Mouse (Mus musculus) kidney, postnatal 4 days (tissue): ENCODE measurements at regions not wholly inside any gene's neighbourhood (a gene's known extent, or its start where the extent isn't known, plus 50 kb on each side); places are given as distances from the start of the nearest gene placed in this dataset.
"Not testable (repeated sequence)": the region's sequence is repeated elsewhere in the genome, so short reads cannot be mapped to it uniquely, and the experiment has no call there.

Experiments
- DNase-seq, 2 experiments: peaks; one replicate each; pipeline ENCODE4 v3.0.0; 2021; ENCODE audit warnings: mixed read lengths in 2 of 2

GRCm38 (mm10) chr6:109125447-109125846 lies 297.0 kb downstream of the Edem1 start:
- DNase-seq = no peak

- DNase-seq = no peak
Measured at GRCm38 (mm10) chr6:109127203-109127602, 298.8 kb downstream of the Edem1 start.

- DNase-seq = no peak
Measured at GRCm38 (mm10) chr6:109146111-109146510, 317.7 kb downstream of the Edem1 start.

GRCm38 (mm10) chr6:109149043-109149442 lies 320.6 kb downstream of the Edem1 start:
- DNase-seq = peak; percentile 11 to 18

- peak; percentile 87 to 89 for DNase-seq
Measured at GRCm38 (mm10) chr6:109150023-109150911, 321.8 kb downstream of the Edem1 start.

- DNase-seq = no peak
Measured at GRCm38 (mm10) chr6:109150912-109151256, 322.4 kb downstream of the Edem1 start.

- DNase-seq = no peak
Measured at GRCm38 (mm10) chr6:109153624-109154023, 325.2 kb downstream of the Edem1 start.

- DNase-seq = no peak
Measured at GRCm38 (mm10) chr6:109159561-109159960, 331.1 kb downstream of the Edem1 start.

GRCm38 (mm10) chr6:109167439-109167838 lies 339.0 kb downstream of the Edem1 start:
- DNase-seq = no peak

- DNase-seq = peak; percentile 8 to 28
Measured at GRCm38 (mm10) chr6:109172104-109172850, 343.8 kb downstream of the Edem1 start.

- no peak for DNase-seq
Measured at GRCm38 (mm10) chr6:109173015-109173414, 344.6 kb downstream of the Edem1 start.

- no peak for DNase-seq
Measured at GRCm38 (mm10) chr6:109176876-109177275, 348.4 kb downstream of the Edem1 start.

GRCm38 (mm10) chr6:109182878-109183277 lies 354.4 kb downstream of the Edem1 start:
- DNase-seq = no peak

- not testable (repeated sequence) for DNase-seq
Measured at GRCm38 (mm10) chr6:109193061-109193460, 364.6 kb downstream of the Edem1 start.

GRCm38 (mm10) chr6:109193603-109194002 lies 365.2 kb downstream of the Edem1 start:
- no peak for DNase-seq

GRCm38 (mm10) chr6:109209699-109210098 lies 381.3 kb downstream of the Edem1 start:
- no peak for DNase-seq

- no peak for DNase-seq
Measured at GRCm38 (mm10) chr6:109230391-109230790, 401.9 kb downstream of the Edem1 start.

- no peak for DNase-seq
Measured at GRCm38 (mm10) chr6:109233426-109233825, 405.0 kb downstream of the Edem1 start.

GRCm38 (mm10) chr6:109245666-109246065 lies 417.2 kb downstream of the Edem1 start:
- no peak for DNase-seq

GRCm38 (mm10) chr6:109246510-109246909 lies 418.1 kb downstream of the Edem1 start:
- not testable (repeated sequence) for DNase-seq
